Mouse (Mus musculus): ENCODE data around the gene Ankrd9.

DNA sequence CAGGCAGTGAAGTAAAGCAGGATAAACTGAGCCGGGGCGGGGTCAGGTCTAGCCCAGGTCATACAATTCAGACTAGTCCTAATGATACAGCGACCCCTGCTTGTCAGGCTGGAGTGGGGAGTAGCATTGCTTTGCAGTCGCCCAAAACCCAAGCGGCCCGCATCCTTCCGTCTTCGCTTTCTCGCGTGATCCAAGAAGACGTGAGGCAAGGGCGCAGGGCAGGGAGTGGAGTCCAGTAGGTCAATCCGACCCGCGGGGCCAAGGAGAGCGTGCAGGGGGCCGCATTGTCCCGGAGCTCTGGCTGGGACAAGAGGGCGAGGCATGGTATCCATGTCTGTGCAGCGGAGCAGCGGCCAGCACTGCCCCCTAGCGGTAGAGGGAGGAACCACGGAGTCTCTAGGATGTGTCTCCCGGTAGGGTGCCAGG lies 13.3 kb upstream of the Ankrd9 start:
- TF ChIP-seq GATA1 (IDR thresholded peaks at IDR 0.05; ENCODE audit: borderline replicate concordance, low read length): no peak
- no peak for TF ChIP-seq FLI1 (IDR thresholded peaks at IDR 0.05; ENCODE audit: low read length)

Measured in megakaryocyte, embryonic 14.5 days (primary cell).